Comparison of ENCODE assay signal across 9 mouse cellular contexts in genomic region chrX:71150551-71151001, GRCm38 (mm10). TPM values are rescaled to one million over a fixed set of nuclear protein-coding genes. Genes with fewer than 3 reads are reported as not detected.
A peak's percentile ranks its signal among the peaks of the same experiment; 100 is the strongest.
DNase-seq lines count a peak whose midpoint lies in the region; ATAC-seq and TF ChIP-seq lines count a peak whose summit lies in the region.
"Had no signal": no experiment of that assay in that cellular context is flagged by ENCODE, and none has a peak within 500 bp of the region (broad histone marks: within the 10 kb centered on the region; RNA-seq: fewer than 3 reads in every experiment).

No protein-coding gene starts in this region.

- H3K27me3 ChIP-seq in kidney, adult 2 months (replicated peaks; ENCODE audit: control insufficient read depth, insufficient read depth, low read length): no peaks in the 10 kb centered on the region
- H3K27me3 ChIP-seq in kidney, embryonic 16.5 days (ENCODE audit: insufficient read depth, low read length): no peaks in the 10 kb centered on the region; the same call in 1 of the 2 replicates
- H3K27me3 ChIP-seq in liver, embryonic 12.5 days (replicated peaks): peaks cover 8% of the 10 kb centered on the region; the same call in 1 of the 2 replicates

- TF ChIP-seq POLR2A in kidney, adult 2 months (IDR thresholded peaks at IDR 0.05; ENCODE audit: low read depth, low read length): no peak

- 30% methylated on average over 4 of the region's 4 CpGs for WGBS in kidney, adult 2 months
- WGBS in kidney, embryonic 16.5 days: 72% methylated on average over 4 of the region's 4 CpGs
- 49% methylated on average over 4 of the region's 4 CpGs for WGBS in liver, embryonic 12.5 days (ENCODE audit: insufficient replicate concordance)

- no peaks in the 10 kb centered on the region for H3K4me1 ChIP-seq in kidney, adult 2 months (ENCODE audit: control insufficient read depth, insufficient read depth, low read length)
- no peaks in the 10 kb centered on the region for H3K4me1 ChIP-seq in kidney, embryonic 16.5 days (ENCODE audit: insufficient read depth, low read length)
- no peaks in the 10 kb centered on the region for H3K4me1 ChIP-seq in liver, embryonic 12.5 days

- H3K4me2 ChIP-seq in kidney, embryonic 16.5 days (replicated peaks; ENCODE audit: low read depth, low read length): no peak overlapping the region
- H3K4me2 ChIP-seq in liver, embryonic 12.5 days: no peak overlapping the region

- H3K36me3 ChIP-seq in kidney, adult 2 months (ENCODE audit: control insufficient read depth, insufficient read depth, low read length): no peaks in the 10 kb centered on the region
- H3K36me3 ChIP-seq in kidney, embryonic 16.5 days (ENCODE audit: insufficient read depth, low read length): no peaks in the 10 kb centered on the region
- H3K36me3 ChIP-seq in liver, embryonic 12.5 days: no peaks in the 10 kb centered on the region

- ATAC-seq in kidney, embryonic 16.5 days (ENCODE audit: low FRiP score, low TSS enrichment): no peak
- no peak for ATAC-seq in liver, embryonic 12.5 days

- no peak overlapping the region for H3K27ac ChIP-seq in kidney, adult 2 months (ENCODE audit: insufficient read depth, low read depth, low read length)
- H3K27ac ChIP-seq in kidney, embryonic 16.5 days (ENCODE audit: low read length): no peak overlapping the region
- H3K27ac ChIP-seq in liver, embryonic 12.5 days: no peak overlapping the region
- H3K27ac ChIP-seq: liver, embryonic 14.5 days had no signal

- H3K4me3 ChIP-seq in kidney, adult 2 months (ENCODE audit: insufficient read depth, low read depth, low read length): no peak overlapping the region
- no peak overlapping the region for H3K4me3 ChIP-seq in kidney, embryonic 16.5 days (ENCODE audit: low read length)
- no peak overlapping the region for H3K4me3 ChIP-seq in liver, embryonic 12.5 days

- no peak overlapping the region for H3K9ac ChIP-seq in kidney, embryonic 16.5 days (replicated peaks; ENCODE audit: low read length)
- no peak overlapping the region for H3K9ac ChIP-seq in liver, embryonic 12.5 days
- H3K9ac ChIP-seq: liver, embryonic 14.5 days had no signal

- peak; percentile 61 for DNase-seq in kidney, adult 2 months
- peak; percentile 73 to 81 for DNase-seq in adrenal gland, postnatal 36 days
- peak; percentile 30 to 47 for DNase-seq in gastrocnemius, adult 8-10 months (ENCODE audit: low spot score in 2 of 2)
- peak; percentile 13 to 28 for DNase-seq in layer of hippocampus, adult 8-10 months (ENCODE audit: low spot score in 2 of 2)
- peak; percentile 9 for DNase-seq in right cerebral cortex, postnatal 25 days
- no peak for DNase-seq in embryo, embryonic 10 days (ENCODE audit: low spot score)

- TF ChIP-seq CTCF in kidney, adult 2 months (conservative IDR thresholded peaks at IDR 0.05; ENCODE audit: insufficient read depth, insufficient read length, low read depth, low read length): no peak

- no peaks in the 10 kb centered on the region for H3K9me3 ChIP-seq in kidney, embryonic 16.5 days (ENCODE audit: low read length)
- no peaks in the 10 kb centered on the region for H3K9me3 ChIP-seq in liver, embryonic 12.5 days (replicated peaks)

RNA-seq across cellular contexts. Expression of gene Mtm1, which starts 60.0 kb away (rescaled TPM):
- polyA plus RNA-seq in kidney, adult 2 months (2012; rRNA removed): 2.9 and 3.1 TPM in 2 replicates
- polyA plus RNA-seq in kidney, embryonic 16.5 days (2015; fragmentation: Nextera tagmentation; extraction: Ambion mirVana): 5.9 and 6.3 TPM in 2 replicates
- 10 to 100 TPM; 11.7 to 28.6 TPM for total RNA-seq in adrenal gland, postnatal 36 days (2021)
- total RNA-seq in gastrocnemius, adult 8-10 months (2022): 10 to 100 TPM; 11.7 to 13.9 (median 12.5) TPM
- total RNA-seq in layer of hippocampus, adult 8-10 months (2022): 1 to 10 TPM; 8.2 to 9.4 (median 8.6) TPM
- polyA plus RNA-seq in liver, embryonic 12.5 days (2016; fragmentation: Nextera tagmentation; extraction: Ambion mirVana): 3.7 and 3.9 TPM in 2 replicates
